Mouse (Mus musculus): ENCODE data around the gene Cxcr1. TPM values are rescaled to one million over a fixed set of nuclear protein-coding genes. Genes with fewer than 3 reads are reported as not detected.

Cxcr1 gene
- polyA plus RNA-seq, 1 experiment = not detected

GRCm38 (mm10) chr1:74201048-74201844 is 6.8 kb upstream of the Cxcr1 start:
- Histone ChIP-seq H3K36me3 (ENCODE audit: control insufficient read depth) (no peaks in the 10 kb centered on the region), H3K4me3 (replicated peaks) (no peak overlapping the region), H3K27me3 (ENCODE audit: control insufficient read depth) (peaks cover 3% of the 10 kb centered on the region; the same call in 1 of the 2 replicates)

DNA sequence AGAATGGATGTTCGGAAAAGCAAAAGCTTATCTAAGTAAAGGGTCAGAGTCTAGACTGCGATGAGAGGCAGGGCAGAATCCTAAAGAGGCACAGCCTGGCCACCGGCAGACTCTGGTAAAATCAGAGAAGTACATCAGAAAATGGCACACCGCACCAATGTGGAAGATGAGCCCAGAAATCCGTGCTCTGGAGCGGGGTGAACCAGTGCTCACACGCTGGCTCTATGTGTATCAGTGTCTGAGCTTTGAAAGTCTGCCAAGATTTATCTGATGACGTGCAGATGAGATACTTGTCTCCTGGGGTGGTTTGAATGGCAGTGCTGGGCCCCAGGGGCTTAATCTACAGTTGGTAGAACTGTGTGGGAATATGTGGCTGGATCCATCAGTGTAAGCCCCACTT is 4.6 kb upstream of the Cxcr1 start:
- Histone ChIP-seq H3K36me3 (ENCODE audit: control insufficient read depth) (no peaks in the 10 kb centered on the region), H3K9me3 (ENCODE audit: control insufficient read depth, low read length) (no peaks in the 10 kb centered on the region), H3K4me1 (ENCODE audit: control insufficient read depth) (no peaks in the 10 kb centered on the region; the same call in 1 of the 2 replicates), H3K4me3 (replicated peaks) (no peak overlapping the region), H3K27me3 (ENCODE audit: control insufficient read depth) (peaks cover 3% of the 10 kb centered on the region; the same call in 1 of the 2 replicates)
- TF ChIP-seq GATA1 (IDR thresholded peaks at IDR 0.05; ENCODE audit: low read length) = no peak
- TF ChIP-seq TAL1 (IDR thresholded peaks at IDR 0.05; ENCODE audit: low read length) = no peak

More at GRCm38 (mm10) chr1:74201048-74201844, 6.8 kb upstream of the Cxcr1 start:
- no peaks in the 10 kb centered on the region for H3K9me3 ChIP-seq (ENCODE audit: control insufficient read depth, low read length)
- peaks cover 2% of the 10 kb centered on the region for H3K4me1 ChIP-seq (ENCODE audit: control insufficient read depth)
- TF ChIP-seq TAL1 (IDR thresholded peaks at IDR 0.05; ENCODE audit: low read length) = no peak
- no peak for TF ChIP-seq GATA1 (IDR thresholded peaks at IDR 0.05; ENCODE audit: low read length)

GRCm38 (mm10) chr1:74197726-74198470 is 3.5 kb upstream of the Cxcr1 start:
- TF ChIP-seq GATA1 (IDR thresholded peaks at IDR 0.05; ENCODE audit: low read length) (no peak), TAL1 (IDR thresholded peaks at IDR 0.05; ENCODE audit: low read length) (no peak)
- H3K36me3 ChIP-seq (ENCODE audit: control insufficient read depth) = no peaks in the 10 kb centered on the region

GRCm38 (mm10) chr1:74196621-74197419 is 2.4 kb upstream of the Cxcr1 start:
- Histone ChIP-seq H3K4me3 (replicated peaks) (no peak overlapping the region), H3K4me1 (ENCODE audit: control insufficient read depth) (no peaks in the 10 kb centered on the region; the same call in 1 of the 2 replicates), H3K27me3 (ENCODE audit: control insufficient read depth) (peaks cover 3% of the 10 kb centered on the region; the same call in 1 of the 2 replicates), H3K9me3 (ENCODE audit: control insufficient read depth, low read length) (no peaks in the 10 kb centered on the region), H3K36me3 (ENCODE audit: control insufficient read depth) (no peaks in the 10 kb centered on the region)
- TF ChIP-seq TAL1 (IDR thresholded peaks at IDR 0.05; ENCODE audit: low read length) (no peak), GATA1 (IDR thresholded peaks at IDR 0.05; ENCODE audit: low read length) (no peak)

More at GRCm38 (mm10) chr1:74197726-74198470, 3.5 kb upstream of the Cxcr1 start:
- no peaks in the 10 kb centered on the region for H3K9me3 ChIP-seq (ENCODE audit: control insufficient read depth, low read length)
- H3K27me3 ChIP-seq (ENCODE audit: control insufficient read depth) = peaks cover 3% of the 10 kb centered on the region; the same call in 1 of the 2 replicates
- no peak overlapping the region for H3K4me3 ChIP-seq (replicated peaks)
- H3K4me1 ChIP-seq (ENCODE audit: control insufficient read depth) = no peaks in the 10 kb centered on the region; the same call in 1 of the 2 replicates

DNA sequence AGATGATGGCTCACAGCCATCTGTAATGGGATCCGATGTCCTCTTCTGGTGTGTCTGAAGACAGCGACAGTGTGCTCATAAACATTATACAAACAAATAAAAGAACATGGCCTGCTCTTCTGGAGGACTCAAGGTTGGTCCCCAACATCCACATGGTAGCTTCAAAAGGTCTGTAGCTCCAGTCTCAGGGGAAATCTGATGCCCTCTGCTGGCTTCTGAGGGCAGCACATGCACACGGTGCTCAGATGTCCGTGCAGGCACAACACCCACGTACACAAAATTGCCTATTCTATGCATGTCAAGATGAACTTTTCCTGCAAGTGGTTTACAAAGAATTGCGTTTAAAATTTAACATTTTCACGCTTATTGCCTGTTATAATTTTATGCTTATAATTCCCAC is 1.5 kb upstream of the Cxcr1 start:
- H3K4me1 ChIP-seq (ENCODE audit: control insufficient read depth) = no peaks in the 10 kb centered on the region; the same call in 1 of the 2 replicates
- H3K36me3 ChIP-seq (ENCODE audit: control insufficient read depth) = no peaks in the 10 kb centered on the region
- no peak for TF ChIP-seq TAL1 (IDR thresholded peaks at IDR 0.05; ENCODE audit: low read length)
- no peak for TF ChIP-seq GATA1 (IDR thresholded peaks at IDR 0.05; ENCODE audit: low read length)
- no peak overlapping the region for H3K4me3 ChIP-seq (replicated peaks)
- peaks cover 3% of the 10 kb centered on the region; the same call in 1 of the 2 replicates for H3K27me3 ChIP-seq (ENCODE audit: control insufficient read depth)
- no peaks in the 10 kb centered on the region for H3K9me3 ChIP-seq (ENCODE audit: control insufficient read depth, low read length)

GRCm38 (mm10) chr1:74192711-74193110 is 1.7 kb downstream of the Cxcr1 start:
- Histone ChIP-seq H3K9me3 (ENCODE audit: control insufficient read depth, low read length) (no peaks in the 10 kb centered on the region), H3K4me3 (replicated peaks) (no peak overlapping the region), H3K36me3 (ENCODE audit: control insufficient read depth) (no peaks in the 10 kb centered on the region), H3K4me1 (ENCODE audit: control insufficient read depth) (no peaks in the 10 kb centered on the region; the same call in 1 of the 2 replicates), H3K27me3 (ENCODE audit: control insufficient read depth) (peaks cover 1% of the 10 kb centered on the region; the same call in 1 of the 2 replicates)
- no peak for TF ChIP-seq GATA1 (IDR thresholded peaks at IDR 0.05; ENCODE audit: low read length)
- TF ChIP-seq TAL1 (IDR thresholded peaks at IDR 0.05; ENCODE audit: low read length) = no peak

DNA sequence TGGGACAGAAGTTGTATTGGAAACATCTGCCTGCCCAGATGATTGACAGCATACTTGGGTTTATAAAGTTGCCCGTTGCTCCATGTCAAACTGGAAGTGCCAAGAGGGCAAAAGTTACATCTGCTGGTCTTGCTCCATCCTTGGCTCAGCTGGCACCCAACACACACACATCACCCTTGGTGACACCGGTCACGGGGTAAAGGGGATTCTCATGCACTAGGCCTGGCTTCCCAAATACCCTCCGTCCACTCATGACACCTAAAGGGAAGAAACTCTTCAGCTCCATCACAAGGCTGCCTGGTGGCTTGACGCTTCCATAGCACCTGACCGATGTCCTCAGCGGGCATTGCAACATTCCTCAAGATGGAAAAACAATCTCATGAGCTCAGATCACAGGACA is 4.0 kb downstream of the Cxcr1 start:
- no peak for TF ChIP-seq TAL1 (IDR thresholded peaks at IDR 0.05; ENCODE audit: low read length)
- TF ChIP-seq GATA1 (IDR thresholded peaks at IDR 0.05; ENCODE audit: low read length) = no peak
- Histone ChIP-seq H3K9me3 (ENCODE audit: control insufficient read depth, low read length) (no peaks in the 10 kb centered on the region), H3K4me1 (ENCODE audit: control insufficient read depth) (no peaks in the 10 kb centered on the region), H3K4me3 (replicated peaks) (no peak overlapping the region), H3K27me3 (ENCODE audit: control insufficient read depth) (no peaks in the 10 kb centered on the region), H3K36me3 (ENCODE audit: control insufficient read depth) (no peaks in the 10 kb centered on the region)

GRCm38 (mm10) chr1:74183006-74183405 is 11.4 kb downstream of the Cxcr1 start:
- Histone ChIP-seq H3K9me3 (ENCODE audit: control insufficient read depth, low read length) (no peaks in the 10 kb centered on the region), H3K27me3 (ENCODE audit: control insufficient read depth) (no peaks in the 10 kb centered on the region), H3K36me3 (ENCODE audit: control insufficient read depth) (no peaks in the 10 kb centered on the region), H3K4me3 (replicated peaks) (no peak overlapping the region), H3K4me1 (ENCODE audit: control insufficient read depth) (no peaks in the 10 kb centered on the region)
- TF ChIP-seq GATA1 (IDR thresholded peaks at IDR 0.05; ENCODE audit: low read length) (no peak), TAL1 (IDR thresholded peaks at IDR 0.05; ENCODE audit: low read length) (no peak)

All from erythroblast, embryonic 14.5 days (primary cell).